Mouse (Mus musculus) G1E (cell line): ENCODE data around the gene Abcc3. TPM values are rescaled to one million over a fixed set of nuclear protein-coding genes. Genes with fewer than 3 reads are reported as not detected.
A peak's percentile ranks its signal among the peaks of the same experiment; 100 is the strongest.

Experiments
- ATAC-seq: 2 replicates; pipeline ENCODE4 v1.8.0; 2016; ENCODE audit warnings: mild to moderate bottlenecking; ENCODE audit not compliant: insufficient number of reproducible peaks, poor library complexity, low FRiP score, severe bottlenecking; ENCODE audit errors: extremely low read depth
- DNase-seq: peaks from one replicate; pipeline ENCODE4 v3.0.0; 2012; ENCODE audit warnings: low spot score
- H3K27me3 ChIP-seq: 2 replicates; pipeline ENCODE4 v1.6.1; 2012; ENCODE audit warnings: mild to moderate bottlenecking, low read length, inconsistent platforms; ENCODE audit not compliant: insufficient read depth
- H3K36me3 ChIP-seq: replicated peaks from 2 replicates; pipeline ENCODE3; 2012; ENCODE audit warnings: mild to moderate bottlenecking, inconsistent platforms
- H3K4me1 ChIP-seq: 2 replicates; pipeline ENCODE4 v1.6.1; 2012; ENCODE audit warnings: low read depth, low read length, inconsistent platforms, mixed read lengths; ENCODE audit not compliant: insufficient read depth
- H3K4me3 ChIP-seq: 2 replicates; pipeline ENCODE4 v1.5.1; 2012; ENCODE audit warnings: low read depth, mild to moderate bottlenecking, inconsistent platforms, low read length, moderate library complexity, mixed read lengths
- H3K9me3 ChIP-seq: replicated peaks from 2 replicates; pipeline ENCODE4 v1.6.1; 2012; ENCODE audit warnings: inconsistent platforms
- CTCF ChIP-seq: IDR thresholded peaks from 2 replicates; pipeline ENCODE4 v1.5.1; 2012; ENCODE audit warnings: low read depth, low read length, inconsistent platforms, mixed read lengths
- GATA1 ChIP-seq: IDR thresholded peaks from 2 replicates; pipeline ENCODE4 v1.6.1; 2012; ENCODE audit warnings: borderline replicate concordance, low read length, inconsistent platforms, mixed read lengths
- GATA2 ChIP-seq: IDR thresholded peaks from 2 replicates; pipeline ENCODE4 v1.6.1; 2012; ENCODE audit warnings: low read depth, low read length, inconsistent platforms, borderline replicate concordance
- POLR2AphosphoS5 ChIP-seq: IDR thresholded peaks from 2 replicates; pipeline ENCODE4 v1.6.1; 2012; ENCODE audit warnings: low read depth, low read length, inconsistent platforms; ENCODE audit not compliant: insufficient replicate concordance
- TAL1 ChIP-seq: conservative IDR thresholded peaks from 2 replicates; pipeline ENCODE4 v1.6.1; 2012; ENCODE audit warnings: low read depth, low read length, inconsistent platforms, mixed read lengths
- polyA plus RNA-seq: library from polyadenylated mRNA; stranded (reverse); fragments of >175 nt; gene quantifications from 2 replicates; pipeline ENCODE4 v1.2.3, GENCODE M21; 2012
- total RNA-seq, 2 experiments: library from RNA; stranded (forward) in 1 of 2; stranded (reverse) in 1 of 2; fragments of 200-1000 nt in 1 of 2; fragments of >200 nt in 1 of 2; fragmentation: Nextera tagmentation in 1 of 2; gene quantifications; 2 replicates each; pipeline ENCODE4 v1.2.3; 2014 to 2017

Abcc3 gene
- total and polyA plus RNA-seq, 3 experiments, result 0.27 TPM; not detected in 2

DNA sequence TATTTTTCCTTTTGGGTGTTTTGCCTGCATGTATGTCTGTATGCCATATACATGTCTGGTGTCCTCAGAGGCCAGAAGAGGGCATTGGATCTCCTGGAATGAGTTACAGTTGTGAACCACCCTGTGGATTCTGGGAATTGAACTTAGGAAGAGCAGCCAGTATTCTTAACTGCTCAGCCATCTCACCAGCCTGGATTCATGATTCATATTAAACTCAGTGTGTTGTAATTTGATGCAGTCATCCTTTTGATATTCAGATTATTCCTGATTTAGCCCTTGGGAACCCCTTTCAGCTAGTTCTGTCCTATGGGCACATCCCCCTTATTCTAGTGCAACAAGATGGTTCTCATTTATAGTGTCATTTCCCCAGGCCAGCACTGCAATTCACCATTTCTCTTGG, 56.2 kb downstream of the Abcc3 start:
- TF ChIP-seq GATA2 (no peak), CTCF (no peak), POLR2AphosphoS5 (no peak), GATA1 (no peak), TAL1 (no peak)
- H3K36me3 ChIP-seq, result peaks cover 76% of the 10 kb centered on the region
- no peaks in the 10 kb centered on the region for H3K27me3 ChIP-seq
- H3K4me3 ChIP-seq, result no peak overlapping the region
- H3K4me1 ChIP-seq, result peaks cover 12% of the 10 kb centered on the region
- no peaks in the 10 kb centered on the region for H3K9me3 ChIP-seq
- ATAC-seq, result no peak
- DNase-seq, result no peak

DNA sequence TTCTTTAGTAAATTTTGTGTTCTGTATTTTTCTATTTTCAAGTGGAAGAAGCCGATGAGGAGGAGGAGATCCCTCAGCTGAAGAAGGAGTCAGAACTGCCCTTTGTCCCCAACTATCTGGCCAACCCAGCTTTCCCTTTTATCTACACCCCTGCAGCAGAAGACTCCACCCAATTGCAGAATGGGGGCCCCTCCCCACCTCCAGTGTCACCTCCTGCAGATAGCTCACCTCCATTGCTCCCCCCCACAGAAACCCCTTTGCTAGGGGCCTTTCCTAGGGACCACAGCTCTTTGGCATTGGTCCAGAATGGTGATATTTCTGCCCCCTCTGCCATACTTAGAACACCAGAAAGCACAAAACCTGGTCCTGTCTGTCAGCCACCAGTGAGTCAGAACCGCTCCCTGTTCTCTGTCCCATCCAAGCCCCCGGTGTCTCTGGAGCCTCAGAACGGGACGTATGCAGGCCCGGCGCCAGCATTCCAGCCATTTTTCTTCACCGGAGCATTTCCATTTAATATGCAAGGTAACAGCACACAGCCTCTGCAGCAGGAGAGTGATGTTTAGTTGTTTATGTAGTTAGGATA, 58.3 kb downstream of the Abcc3 start:
- no peaks in the 10 kb centered on the region for H3K9me3 ChIP-seq
- DNase-seq (no peak), ATAC-seq (no peak)
- peaks cover 19% of the 10 kb centered on the region for H3K4me1 ChIP-seq
- TF ChIP-seq POLR2AphosphoS5 (no peak), TAL1 (no peak), CTCF (no peak), GATA2 (no peak), GATA1 (no peak)
- peaks cover 68% of the 10 kb centered on the region for H3K36me3 ChIP-seq
- H3K27me3 ChIP-seq, result no peaks in the 10 kb centered on the region
- no peak overlapping the region for H3K4me3 ChIP-seq

DNA sequence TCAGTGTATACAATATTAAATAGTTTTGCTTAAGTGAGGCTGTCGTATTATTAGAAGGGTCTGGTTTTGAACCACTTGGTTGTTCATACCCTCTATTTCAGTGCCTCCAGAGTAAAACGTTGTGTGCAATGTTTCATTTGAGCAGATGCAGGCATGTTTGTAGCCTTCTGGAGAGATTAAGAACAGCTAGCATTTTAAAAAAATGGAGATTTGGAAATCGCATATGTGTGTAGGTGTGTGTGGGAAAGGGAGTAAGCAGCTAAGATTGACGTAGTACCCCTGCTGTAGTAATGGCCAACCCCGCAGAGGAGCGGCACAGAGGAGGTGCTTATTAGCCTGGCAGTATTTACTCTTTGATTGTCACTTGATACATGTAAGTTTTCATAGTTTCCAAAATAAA, 60.1 kb downstream of the Abcc3 start:
- Histone ChIP-seq H3K4me1 (peaks cover 23% of the 10 kb centered on the region), H3K36me3 (peaks cover 51% of the 10 kb centered on the region), H3K27me3 (no peaks in the 10 kb centered on the region), H3K4me3 (no peak overlapping the region), H3K9me3 (no peaks in the 10 kb centered on the region)
- DNase-seq, result no peak
- TF ChIP-seq CTCF, result no peak
- TF ChIP-seq GATA2, result no peak
- TF ChIP-seq GATA1, result no peak
- no peak for TF ChIP-seq TAL1
- no peak for TF ChIP-seq POLR2AphosphoS5
- ATAC-seq, result no peak

DNA sequence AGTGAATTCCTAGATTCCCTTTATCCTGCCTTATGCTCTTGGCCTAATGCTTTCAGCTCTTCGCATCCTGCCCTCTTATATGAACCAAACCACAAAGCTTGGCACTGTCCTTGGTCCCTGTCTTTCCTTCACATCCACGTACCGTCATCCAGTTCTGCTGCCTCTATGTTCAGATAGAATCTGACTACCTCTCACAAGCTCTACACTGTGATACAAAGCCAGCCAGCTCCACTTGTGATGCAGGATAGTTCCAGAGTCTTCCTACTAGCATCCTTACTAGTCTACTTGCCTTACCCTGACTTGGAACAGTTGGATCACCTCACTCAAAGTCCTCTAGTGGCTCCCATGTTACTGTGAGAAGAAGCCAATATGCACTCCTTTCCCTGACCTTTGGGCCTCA, 62.6 kb downstream of the Abcc3 start:
- H3K36me3 ChIP-seq, result peaks cover 34% of the 10 kb centered on the region
- ATAC-seq (no peak), DNase-seq (no peak)
- no peak for TF ChIP-seq TAL1
- no peak for TF ChIP-seq GATA1
- TF ChIP-seq CTCF, result no peak
- TF ChIP-seq POLR2AphosphoS5, result no peak
- H3K4me3 ChIP-seq, result no peak overlapping the region
- no peaks in the 10 kb centered on the region for H3K9me3 ChIP-seq
- no peaks in the 10 kb centered on the region for H3K27me3 ChIP-seq
- H3K4me1 ChIP-seq, result peaks cover 29% of the 10 kb centered on the region

DNA sequence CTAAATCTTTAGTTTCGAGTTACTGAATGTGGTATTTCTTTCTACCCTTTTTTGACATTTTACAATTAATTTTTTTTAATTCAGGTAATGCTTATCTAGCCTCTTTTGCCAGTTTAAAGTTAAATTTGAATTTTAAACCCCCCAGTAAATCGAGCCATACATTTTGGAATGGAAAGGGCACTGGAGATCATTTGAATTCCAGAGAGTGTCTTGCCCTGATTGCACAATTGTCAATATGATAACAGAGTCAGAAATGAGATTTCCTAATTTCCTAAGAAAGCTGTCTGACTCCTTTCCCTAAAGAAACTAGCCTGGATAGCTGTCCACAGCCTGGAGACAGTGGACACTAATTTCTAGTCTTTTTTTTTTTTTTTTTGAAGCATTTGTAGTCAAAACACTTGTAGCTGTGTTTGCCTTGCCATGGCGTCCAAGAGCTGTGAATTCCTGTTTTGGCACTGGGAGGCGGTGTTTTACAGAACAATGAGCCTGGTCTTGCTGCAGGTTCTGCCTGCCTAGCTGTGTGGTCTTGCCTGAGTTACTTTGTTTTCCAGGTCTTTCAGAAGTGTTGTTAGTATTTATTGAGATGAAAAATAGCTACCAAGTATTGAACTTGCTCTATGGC, 63.4 kb downstream of the Abcc3 start:
- Histone ChIP-seq H3K4me1 (peaks cover 25% of the 10 kb centered on the region), H3K36me3 (peaks cover 26% of the 10 kb centered on the region), H3K4me3 (no peak overlapping the region), H3K9me3 (no peaks in the 10 kb centered on the region), H3K27me3 (no peaks in the 10 kb centered on the region)
- TF ChIP-seq TAL1, result no peak
- no peak for ATAC-seq
- peak; percentile 21 for DNase-seq

DNA sequence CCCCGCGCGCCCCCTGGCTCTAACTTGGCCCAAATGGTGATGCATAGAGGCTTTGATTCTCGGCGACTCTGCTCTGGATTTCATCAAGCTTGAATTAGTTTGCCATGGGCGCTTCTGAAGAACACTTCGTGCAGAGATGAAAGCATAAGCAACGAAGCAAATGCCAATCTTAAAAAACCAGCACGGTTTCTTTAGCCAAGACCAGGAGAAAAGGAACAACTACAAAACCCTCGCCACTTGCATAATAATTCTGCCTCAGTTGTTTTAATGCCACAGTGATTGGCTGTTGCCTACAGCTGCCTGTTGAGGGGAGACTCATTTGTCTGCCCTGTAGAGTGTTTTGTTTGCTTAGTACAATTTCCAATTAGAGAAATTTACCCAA, 64.2 kb downstream of the Abcc3 start:
- TF ChIP-seq GATA2 (no peak), GATA1 (no peak), CTCF (no peak), POLR2AphosphoS5 (no peak)

More for the DNA sequence above, 64.2 kb downstream of the Abcc3 start:
- Histone ChIP-seq H3K9me3 (no peaks in the 10 kb centered on the region), H3K4me1 (peaks cover 19% of the 10 kb centered on the region), H3K4me3 (peak overlapping the region; percentile 90), H3K36me3 (peaks cover 21% of the 10 kb centered on the region), H3K27me3 (no peaks in the 10 kb centered on the region)
- ATAC-seq (no peak), DNase-seq (no peak)
